Mouse (Mus musculus) cerebellum, postnatal 10 days (tissue): Measurements from ENCODE around the gene Jakmip3.

Experiments used
- DNase-seq, 2 experiments: peaks; one replicate each; pipeline ENCODE4 v3.0.0; 2021; ENCODE audit warnings: mixed read lengths in 2 of 2

The Jakmip3 gene

DNA sequence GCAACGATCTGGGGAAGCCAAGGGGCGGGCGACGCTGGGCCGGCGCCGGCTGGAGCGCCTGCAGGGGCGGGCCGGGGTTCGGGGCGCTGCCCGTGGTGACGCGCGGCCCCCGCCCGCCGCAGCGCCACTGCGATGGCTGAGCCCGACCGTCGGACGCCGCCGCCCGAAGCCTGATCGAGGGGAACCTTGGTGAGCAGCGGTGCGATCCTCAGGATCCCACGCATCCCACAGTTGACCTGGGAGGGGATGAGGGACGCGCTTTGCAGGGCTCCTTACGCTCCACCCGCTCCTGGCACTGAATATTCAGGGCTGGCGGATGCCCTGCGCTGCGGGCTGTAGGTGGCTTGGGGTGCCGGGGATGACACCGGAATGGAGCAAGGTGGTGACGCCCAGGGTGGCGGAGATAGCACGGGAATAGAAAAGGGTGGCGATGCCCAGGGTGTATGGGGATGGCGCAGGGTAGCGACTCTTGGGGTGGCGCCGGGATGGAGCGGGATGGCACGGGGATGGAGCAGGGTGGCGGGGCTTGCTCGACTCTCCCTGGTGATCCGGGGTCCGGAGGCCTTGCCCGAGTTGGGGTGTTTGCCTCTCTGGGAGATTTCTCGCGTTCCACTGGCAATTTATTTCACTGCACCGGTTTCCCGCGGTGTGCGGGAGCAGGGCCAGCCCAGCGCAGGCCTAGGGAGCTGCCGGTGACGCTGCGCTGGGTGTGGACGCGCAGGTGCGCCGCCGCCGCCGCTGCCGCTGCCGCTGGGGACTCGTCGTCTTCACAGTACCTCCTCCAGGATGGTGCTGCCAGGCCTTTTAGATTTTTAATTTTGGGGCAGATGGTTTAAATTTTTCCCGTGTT is at the start of gene Jakmip3:
Jakmip3 (plus strand) TSS at position 119 of the 850 bp plus-strand sequence.
- peak; percentile 77 to 80 for DNase-seq

DNA sequence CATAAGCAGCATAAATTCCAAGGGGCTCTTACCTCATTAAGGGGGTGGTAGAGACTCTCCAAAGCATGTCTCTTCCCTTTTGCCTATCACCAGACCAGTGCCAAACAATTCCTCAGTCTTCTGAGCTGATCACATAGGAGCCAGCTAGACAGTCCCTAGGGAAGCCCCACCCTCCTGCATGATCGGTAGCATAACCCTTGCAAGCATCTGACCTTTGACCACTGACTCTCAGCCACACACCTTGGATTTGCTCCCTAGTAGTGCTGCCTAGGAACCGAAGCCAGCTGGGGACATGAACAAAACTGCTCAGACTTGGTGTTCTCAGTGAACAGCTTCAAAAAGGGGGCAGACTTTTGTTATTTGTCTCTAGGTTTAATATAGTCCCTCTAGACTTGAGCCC is 42.4 kb upstream of the Jakmip3 start:
- DNase-seq = no peak

DNA sequence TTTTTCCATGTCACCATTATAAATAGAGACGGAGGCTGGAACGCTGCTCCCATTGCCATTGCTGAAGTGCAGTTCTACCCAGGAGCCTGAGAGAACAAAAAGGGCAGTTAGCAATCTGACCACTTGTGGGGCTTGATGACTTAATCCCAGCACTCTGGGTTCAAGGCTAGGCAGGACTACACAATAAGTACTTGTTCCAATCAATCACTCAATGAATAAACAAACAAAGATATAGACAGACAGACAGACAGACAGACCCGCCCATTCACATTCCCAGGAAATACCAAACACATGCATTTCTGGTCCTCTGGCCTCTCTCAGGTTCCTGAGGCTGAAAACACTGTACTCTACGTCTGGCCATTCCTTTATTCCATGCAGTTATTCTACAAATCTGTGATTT is 41.8 kb upstream of the Jakmip3 start:
- DNase-seq = no peak

DNA sequence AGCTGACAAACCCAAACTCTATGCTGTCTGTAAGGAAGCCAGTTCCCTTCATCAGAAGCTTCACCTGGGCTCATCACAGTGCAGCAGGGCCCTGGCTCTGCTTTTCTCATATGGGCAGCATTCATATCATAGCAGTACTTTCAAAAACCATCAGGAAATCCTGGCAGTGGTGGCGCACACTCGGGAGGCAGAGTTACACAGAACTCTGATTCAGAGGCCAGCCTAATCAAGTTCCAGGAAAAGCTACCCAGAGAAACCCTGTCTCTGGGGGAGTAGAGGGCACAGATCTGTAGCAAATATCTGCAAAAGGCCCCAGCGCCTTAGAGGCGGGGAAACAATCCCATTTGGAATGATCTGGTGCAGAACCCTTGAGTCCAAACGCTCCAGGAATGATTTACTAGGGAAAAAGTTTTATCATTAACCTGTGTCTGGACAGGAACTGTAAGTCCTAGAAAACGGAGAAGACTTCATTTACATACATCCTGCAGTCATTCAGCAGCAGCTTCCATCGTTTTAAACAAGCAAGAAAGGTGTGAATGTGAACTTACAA is 36.6 kb upstream of the Jakmip3 start:
- DNase-seq = no peak

DNA sequence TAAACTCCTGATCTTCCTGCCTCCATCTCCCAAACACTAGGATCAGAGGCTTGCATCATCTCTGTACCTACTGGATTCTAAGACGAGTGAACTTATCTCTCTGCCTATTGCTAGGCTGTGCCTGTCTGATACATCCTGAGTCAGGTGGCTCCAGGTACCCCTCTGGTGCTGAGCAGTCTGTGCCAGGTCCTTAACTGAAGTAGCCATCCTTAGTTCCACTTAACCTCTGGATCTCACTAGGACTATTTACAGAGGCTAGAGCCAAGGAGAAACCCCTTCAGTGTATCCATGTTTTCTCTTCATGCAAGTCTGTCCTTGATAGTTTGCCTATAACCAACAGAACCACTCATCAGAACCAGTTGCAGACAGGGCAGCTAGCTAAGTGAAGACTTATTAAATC is 34.1 kb upstream of the Jakmip3 start:
- no peak for DNase-seq

DNA sequence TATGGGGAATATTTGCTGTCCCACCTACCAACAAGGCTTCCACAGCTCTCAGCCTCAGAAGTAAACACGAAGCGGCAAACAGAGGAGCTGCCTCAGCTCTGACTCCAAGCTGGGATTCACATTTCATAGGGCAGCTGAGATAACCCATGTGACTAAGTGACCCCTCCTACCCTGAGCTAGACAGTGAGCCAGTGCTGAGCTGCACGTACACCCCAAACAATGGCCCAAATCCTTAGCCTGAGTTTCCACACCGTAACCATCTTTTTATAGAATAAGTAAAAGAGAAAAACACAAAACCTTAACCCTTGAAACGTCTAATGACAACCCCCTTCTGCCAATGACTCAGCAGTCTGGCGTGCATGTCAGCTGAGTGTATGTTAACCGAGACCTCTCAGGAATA is 33.5 kb upstream of the Jakmip3 start:
- peak; percentile 27 to 39 for DNase-seq

DNA sequence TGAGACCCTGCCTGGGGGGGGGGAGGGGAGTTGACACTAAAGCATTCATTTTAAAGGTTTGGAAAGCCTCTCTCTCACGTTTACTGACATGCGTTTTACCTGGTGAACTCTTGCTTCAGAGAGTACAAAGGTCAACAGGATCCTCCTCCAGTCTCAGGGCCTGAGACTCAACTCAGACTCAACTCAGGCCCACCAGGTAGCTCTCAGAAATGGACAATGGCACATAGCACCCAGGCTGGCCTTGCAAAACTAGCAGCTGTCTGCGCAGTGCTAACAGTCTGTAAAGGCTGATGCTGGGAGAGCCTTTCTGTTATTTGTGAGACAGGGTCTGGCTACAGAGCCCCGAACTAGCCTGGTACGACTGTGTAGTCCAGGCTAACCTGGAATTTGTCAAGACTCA is 32.6 kb upstream of the Jakmip3 start:
- DNase-seq = no peak

DNA sequence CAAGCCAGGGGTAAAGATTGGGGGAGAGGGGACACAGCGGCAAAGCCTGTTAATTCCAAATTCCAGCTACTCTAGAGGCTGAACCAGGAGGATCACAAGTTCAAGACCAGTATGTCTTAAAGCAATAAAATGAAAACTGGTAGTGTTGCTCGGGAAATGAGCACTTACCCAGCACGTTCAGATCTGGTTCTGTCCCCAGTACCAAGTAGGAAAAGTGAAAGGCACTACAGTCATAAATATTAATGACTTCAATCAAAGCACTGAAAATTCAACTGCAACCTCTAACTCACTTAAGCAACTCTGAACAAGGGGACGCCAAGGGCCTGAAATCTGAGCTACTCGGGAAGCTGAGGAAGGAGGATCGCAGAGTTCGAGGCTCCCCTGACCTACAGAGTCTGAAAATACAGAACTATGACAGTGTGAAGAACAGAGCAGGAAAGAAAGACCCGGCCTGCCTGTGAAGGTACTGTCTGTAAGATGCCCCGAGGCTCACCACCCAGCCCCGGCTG is 31.7 kb upstream of the Jakmip3 start:
- no peak for DNase-seq

DNA sequence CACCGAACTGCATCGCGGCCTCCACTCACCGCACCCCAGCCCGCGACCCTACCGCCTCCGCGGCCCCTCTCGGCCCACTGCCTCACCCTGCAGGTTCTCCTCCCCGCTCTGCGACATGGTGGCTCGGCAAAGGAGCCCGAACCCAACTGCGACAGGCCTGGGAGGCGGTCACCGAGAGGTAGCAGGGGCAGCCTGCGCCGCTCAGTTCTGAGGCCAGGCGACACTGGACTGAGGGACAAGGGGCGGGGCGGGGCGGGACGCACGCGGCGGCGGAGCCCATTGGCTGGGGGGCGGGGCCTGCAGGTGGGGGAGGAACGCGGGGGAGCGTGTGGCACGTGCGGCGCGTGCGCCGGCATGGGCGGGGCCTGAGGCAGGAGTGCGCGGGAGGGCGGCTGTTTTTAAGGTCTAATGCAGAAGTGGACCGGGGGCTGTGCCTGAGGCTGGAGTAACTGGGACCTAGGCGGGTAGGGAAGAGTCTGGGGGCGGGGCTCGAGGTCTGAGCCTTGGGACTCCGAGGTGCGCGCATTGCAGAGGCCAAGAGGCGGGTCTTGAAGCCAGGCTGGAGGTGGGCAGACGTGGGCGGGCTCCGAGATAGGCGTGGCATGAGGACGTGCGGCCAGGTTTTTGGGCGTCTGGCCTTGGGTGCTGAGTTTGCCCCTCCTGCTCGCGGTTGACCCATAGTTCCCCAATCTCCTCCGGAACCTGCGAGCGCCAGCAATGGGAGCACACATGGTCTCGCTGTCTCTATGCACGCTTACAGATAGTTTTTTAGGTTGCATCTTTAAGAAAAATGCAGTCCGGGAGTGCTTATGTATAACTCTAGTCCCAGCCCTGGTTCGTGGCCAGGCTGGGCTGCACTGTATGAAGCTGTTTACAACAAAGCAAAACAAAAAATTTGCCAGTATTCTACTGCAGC is 31.0 kb upstream of the Jakmip3 start, which contains the start of gene Bnip3:
Bnip3 (minus strand) TSS at position 243 of the 916 bp plus-strand sequence.
- peak; percentile 95 to 96 for DNase-seq

DNA sequence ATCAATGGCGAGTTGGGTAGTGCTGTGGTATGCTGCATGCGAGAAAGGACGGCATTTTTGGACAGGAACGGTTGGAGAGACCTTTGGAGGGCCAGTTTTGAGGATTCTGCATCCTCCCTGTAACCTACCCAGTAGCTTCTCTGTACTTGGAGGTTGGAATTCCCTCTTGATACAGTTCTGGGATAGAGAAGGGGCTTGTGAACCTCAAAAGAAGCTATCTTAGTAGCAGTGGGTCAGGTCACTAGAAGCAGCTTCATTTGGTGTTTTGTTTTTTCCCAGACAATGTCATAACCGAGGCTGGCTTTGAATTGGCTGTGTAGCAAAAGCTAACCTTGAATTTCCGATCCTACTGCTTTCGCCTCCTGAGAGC is 30.4 kb upstream of the Jakmip3 start:
- DNase-seq = no peak

DNA sequence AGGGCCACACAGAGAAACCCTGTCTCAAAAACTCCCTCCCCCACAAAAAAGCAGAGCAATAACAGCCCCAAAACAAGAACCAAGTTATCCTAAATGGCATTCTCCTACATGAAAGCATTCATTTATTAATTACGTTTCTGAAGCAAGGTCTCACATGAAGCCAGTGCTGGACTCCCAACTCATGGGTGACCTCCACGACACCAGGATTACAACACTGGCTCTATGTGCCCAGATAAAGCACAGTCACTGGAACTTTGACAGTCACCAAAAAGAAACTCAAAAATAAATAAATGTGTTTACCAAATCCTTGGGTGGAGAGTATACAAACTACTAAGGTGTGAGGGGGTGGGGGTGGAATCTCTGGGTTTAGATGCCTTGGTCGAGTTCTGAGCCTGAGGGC is 26.9 kb upstream of the Jakmip3 start:
- no peak for DNase-seq

DNA sequence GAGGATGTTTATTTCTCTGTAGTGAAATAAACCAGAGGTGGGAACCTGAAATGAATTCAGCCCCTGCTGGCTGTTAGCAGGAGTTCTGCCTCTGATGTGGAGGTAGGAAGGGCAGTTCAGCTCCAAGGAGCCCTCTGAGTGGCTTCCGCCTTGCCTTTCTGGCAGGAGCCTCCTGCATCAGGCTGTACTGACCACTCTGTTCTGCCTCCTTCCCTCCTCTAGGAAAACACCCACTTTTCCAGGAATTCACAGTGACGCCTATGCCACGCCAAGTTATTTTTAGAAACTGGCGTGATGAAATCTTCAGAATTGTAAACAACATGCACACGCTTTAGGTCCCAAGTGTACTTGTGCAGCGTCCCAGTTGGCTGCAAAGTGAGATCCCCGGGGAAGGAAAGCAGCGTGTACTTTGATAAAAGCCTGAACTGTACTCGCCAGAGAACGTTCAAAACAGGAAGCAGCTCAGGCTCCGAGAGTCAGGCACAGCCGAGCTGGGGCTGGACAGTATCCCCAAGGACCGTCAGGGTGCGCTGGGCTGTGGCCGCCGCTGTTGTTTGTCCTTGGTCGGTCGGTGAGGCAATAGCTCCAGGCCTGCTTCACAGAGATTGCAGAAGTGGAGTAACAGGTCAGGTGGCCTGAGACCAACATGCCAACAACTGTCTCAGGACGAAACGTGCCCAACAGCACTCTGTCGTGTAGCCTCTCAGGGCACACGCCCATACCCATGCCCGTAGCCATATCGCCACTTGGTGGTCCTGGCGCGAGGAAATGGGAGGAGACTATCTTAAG is 21.2 kb upstream of the Jakmip3 start:
- DNase-seq = peak in 1 of 2 experiments; percentile 21

DNA sequence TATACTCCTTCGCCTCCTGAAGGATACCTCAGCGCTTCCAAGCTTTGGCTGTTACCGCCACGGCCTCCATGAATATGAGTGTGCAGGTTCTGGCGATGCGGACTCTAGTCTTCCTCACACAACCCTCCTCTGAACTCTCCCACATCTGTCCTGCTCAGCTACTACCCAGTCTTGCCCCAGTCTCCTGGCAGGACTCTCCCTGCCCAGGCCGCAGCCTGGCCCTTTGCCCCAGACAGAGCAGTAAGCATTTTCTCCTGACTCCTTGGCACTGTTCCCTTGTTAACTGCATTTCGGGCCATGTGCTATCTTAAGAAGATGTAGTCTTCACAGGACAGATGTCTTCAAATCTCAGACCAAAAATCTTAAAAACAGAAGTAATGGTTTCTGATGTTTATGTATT is 18.9 kb upstream of the Jakmip3 start:
- no peak for DNase-seq

DNA sequence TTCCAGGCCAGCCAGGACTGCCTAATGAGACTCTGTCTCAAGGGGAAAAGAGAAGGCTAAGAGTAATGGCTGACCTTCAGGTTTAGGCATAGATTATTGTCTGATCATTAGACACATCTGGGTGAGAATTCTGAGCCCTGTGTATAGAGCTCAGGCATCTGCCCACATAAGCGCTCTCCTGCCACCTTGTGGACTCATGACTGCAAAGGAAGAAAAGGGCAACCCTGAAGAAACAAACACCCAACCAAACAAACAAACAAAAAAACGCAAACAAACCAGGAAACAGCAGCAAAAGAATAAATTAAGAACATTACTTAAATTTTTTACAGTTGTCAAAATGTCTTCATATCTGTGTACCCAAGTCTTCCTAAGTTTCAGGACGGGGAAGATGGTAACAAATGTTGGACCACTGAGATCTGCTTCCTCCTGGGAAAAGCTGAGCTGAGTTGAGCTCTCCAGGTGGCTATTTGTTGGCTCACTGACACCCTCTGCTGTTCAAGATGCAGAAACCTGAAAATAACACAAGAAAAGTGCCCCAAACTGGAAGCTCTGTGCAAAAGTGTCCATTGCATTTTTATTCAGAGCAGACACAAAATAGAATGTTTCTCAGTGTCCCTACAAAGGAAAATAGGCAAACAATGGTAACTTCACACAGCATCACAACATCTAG is 16.6 kb upstream of the Jakmip3 start:
- DNase-seq = peak in 1 of 2 experiments; percentile 48

DNA sequence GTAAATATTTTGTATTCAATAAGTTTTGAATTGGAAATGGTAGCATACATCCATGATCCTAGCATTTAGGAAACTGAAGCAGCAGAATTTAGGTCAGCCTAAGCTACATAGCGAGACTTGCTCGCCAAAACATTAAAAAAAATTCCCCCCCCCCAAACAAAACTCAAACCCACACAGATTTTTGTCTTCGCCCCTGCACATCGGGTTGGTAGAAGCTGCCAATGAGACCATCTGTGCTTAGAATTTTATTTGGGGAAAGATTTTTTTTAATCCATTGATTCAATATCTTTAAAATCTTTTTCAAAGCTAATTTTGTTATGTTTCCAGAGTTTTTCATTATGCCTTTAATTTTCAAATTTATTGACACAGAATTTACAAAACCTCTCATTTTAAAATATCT is 12.1 kb upstream of the Jakmip3 start:
- DNase-seq = no peak

DNA sequence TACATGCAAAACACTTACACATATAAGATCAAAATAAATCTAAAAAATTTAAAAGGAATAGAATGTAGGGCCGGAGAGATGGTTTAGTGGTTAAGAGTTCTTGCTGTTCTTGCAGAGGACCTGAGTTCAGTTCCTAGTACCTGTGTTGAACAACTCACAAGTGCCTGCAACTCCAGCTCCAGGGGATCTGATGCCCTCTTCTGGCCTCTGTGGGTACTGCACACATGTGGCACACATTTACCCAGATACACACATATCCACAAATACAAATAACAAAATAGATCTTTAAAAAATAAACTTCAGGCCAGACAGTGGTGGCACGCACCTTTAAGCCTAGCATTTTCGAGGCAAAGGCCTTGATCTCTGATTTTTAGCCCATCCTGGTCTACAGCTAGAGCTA is 6.0 kb upstream of the Jakmip3 start:
- no peak for DNase-seq

DNA sequence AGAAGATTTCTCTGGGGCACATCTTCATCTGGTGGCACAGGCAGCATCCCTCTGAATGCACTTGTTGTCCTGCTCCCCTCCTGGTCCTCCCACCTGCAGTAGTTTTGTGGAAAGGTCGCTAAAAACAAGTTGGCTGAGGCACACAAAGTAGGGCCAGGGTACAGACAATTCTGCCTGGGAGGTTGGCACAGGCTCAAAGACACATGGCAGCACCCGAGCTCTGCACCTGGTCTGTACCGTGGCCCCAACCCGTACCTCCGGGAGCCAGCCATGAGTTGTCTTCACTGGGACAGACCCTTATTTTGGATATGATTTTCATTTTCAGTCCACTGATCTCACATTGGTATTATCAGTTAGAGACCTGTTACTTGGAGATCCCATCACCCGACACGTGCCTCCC is 1.5 kb upstream of the Jakmip3 start:
- DNase-seq = no peak

DNA sequence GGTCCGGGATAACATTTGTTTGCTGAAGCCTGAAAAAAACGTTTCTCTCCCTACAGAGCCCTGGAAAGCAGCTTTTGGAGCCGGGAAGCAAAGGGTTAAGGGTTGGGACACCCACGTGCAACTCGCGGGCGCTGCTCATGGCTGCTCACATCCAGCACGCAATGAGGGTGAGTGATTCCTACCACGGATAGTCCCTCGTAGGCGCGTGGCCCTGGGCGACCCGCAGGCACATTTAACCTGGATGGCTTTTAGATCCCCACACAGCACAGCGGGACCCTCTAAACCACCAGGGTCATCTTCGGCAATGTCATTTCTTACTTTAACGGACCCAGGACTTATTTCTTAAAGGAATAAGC is 296 bp upstream of the Jakmip3 start:
- peak; percentile 83 to 86 for DNase-seq

DNA sequence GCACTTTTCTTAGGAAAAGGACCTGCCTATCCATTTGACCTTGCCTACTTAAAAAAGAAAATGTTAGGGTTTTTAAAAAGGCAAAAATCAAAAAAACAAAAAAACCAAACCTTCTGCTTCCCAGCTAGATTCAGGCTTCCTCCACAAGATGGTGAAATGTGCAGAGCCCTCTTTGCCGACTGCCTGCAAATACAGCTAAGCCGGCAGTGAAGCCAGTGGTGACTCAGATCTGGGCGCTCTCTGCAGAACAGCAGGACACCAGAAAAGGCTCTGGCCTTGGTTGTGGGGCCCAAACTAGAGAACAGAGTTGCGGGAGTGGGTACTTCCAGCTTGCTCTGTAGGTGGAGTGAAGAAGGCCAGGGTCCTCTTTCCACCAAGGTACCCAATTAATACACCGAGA is 1.0 kb downstream of the Jakmip3 start:
- peak in 1 of 2 experiments; percentile 49 for DNase-seq

DNA sequence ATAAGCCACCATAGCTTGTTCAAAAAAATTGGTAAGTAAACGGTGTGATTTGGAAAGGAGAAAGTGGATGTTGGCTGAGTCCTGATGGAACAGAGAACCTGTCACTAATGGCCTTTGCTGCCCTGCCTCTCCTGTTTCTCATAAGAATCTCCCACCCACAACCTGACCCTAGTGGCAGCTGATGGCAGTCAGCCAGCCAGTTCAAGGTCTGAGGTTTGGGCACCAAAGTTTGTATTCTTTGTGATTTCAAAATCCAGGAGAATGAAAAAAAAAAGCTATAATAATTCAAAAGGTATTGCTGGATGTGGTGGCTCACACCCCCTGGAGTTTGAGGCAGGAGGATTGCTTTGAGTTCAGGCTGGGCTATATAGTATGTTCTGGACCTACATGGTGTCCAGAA is 1.8 kb downstream of the Jakmip3 start:
- peak in 1 of 2 experiments; percentile 42 for DNase-seq

DNA sequence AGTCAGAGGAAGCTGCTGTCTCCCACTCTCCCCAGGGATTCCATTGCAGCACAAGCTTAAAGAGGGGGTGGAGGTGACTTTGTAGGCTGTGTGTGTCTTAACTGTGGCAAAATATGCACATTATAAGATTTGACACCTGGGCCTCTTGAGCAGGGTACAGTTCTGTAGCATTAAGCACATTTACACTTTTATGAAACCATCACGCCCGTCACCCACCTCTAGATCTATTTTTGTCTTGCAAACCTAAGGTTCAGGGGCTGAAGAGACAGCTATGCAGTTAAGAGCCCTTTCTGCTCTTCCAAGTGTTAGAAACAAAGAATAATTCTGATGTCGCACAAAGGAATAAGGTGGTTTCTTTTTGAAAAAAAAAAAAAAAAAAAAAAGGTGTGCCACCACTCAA is 5.1 kb downstream of the Jakmip3 start:
- no peak for DNase-seq

DNA sequence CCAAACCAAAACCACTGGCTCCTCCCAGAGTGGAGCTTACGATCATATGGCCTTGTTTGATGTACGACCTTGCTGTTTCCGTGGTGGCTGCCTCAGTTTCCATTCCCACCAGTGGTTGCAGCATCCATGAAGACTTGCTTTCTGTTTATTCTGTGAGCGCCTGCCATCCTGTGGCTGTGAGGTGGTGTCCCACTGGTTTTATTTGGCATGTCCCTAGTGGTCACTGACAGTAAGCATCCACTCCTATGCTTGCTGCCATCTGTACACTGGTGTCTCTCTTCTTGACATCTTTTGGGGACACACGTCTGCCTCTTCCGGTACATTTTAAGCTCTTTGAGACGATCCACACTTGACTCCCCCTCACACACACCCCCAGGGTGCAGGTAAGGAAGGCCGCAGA is 7.2 kb downstream of the Jakmip3 start:
- no peak for DNase-seq
